Mouse (Mus musculus): ENCODE measurements around the gene Emp2. TPM values are rescaled to one million over a fixed set of nuclear protein-coding genes. Genes with fewer than 3 reads are reported as not detected.

Emp2 gene
- 10 to 100 TPM; 38.4 to 44.1 TPM for total RNA-seq (2021)

GRCm38 (mm10) chr16:10313646-10314088 is at the start of gene Emp2:
TSS of gene Emp2 (minus strand) at chr16:10313968.
- peak; percentile 62 for DNase-seq (ENCODE audit: low spot score)
- intact Hi-C loops (cut with DNase I): no loop called here

- intact Hi-C loops (cut with DNase I): no loop called here
- DNase-seq (ENCODE audit: low spot score): no peak
Observed at GRCm38 (mm10) chr16:10363061-10363460, 49.3 kb upstream of the Emp2 start.

- intact Hi-C loops (cut with DNase I): no loop called here
- no peak for DNase-seq (ENCODE audit: low spot score)
Observed at GRCm38 (mm10) chr16:10359241-10359640, 45.5 kb upstream of the Emp2 start.

GRCm38 (mm10) chr16:10358010-10358934 is 44.5 kb upstream of the Emp2 start:
- intact Hi-C loops (cut with DNase I): no loop called here

GRCm38 (mm10) chr16:10355004-10355403 is 41.2 kb upstream of the Emp2 start:
- DNase-seq (ENCODE audit: low spot score): no peak
- intact Hi-C loops (cut with DNase I): no loop called here

More at GRCm38 (mm10) chr16:10358010-10358934, 44.5 kb upstream of the Emp2 start:
- no peak for DNase-seq (ENCODE audit: low spot score)

- DNase-seq (ENCODE audit: low spot score): no peak
- intact Hi-C loops (cut with DNase I): no loop called here
Observed at GRCm38 (mm10) chr16:10351050-10351636, 37.4 kb upstream of the Emp2 start.

- intact Hi-C loops (cut with DNase I): no loop called here
- DNase-seq (ENCODE audit: low spot score): no peak
Observed at GRCm38 (mm10) chr16:10349876-10350275, 36.1 kb upstream of the Emp2 start.

- DNase-seq (ENCODE audit: low spot score): peak; percentile 23
- intact Hi-C loops (cut with DNase I): no loop called here
Observed at GRCm38 (mm10) chr16:10349436-10349835, 35.7 kb upstream of the Emp2 start.

GRCm38 (mm10) chr16:10347551-10347950 is 33.8 kb upstream of the Emp2 start:
- intact Hi-C loops (cut with DNase I): loop anchor here (2.0 kb wide), 1 partner anchor 37 kb away; no protein-coding TSS in a partner anchor
- peak; percentile 42 for DNase-seq (ENCODE audit: low spot score)

- intact Hi-C loops (cut with DNase I): no loop called here
- no peak for DNase-seq (ENCODE audit: low spot score)
Observed at GRCm38 (mm10) chr16:10341110-10341509, 27.3 kb upstream of the Emp2 start.

GRCm38 (mm10) chr16:10339930-10340329 is 26.2 kb upstream of the Emp2 start:
- no peak for DNase-seq (ENCODE audit: low spot score)
- intact Hi-C loops (cut with DNase I): no loop called here

- DNase-seq (ENCODE audit: low spot score): no peak
- intact Hi-C loops (cut with DNase I): no loop called here
Observed at GRCm38 (mm10) chr16:10338601-10339000, 24.8 kb upstream of the Emp2 start.

- no peak for DNase-seq (ENCODE audit: low spot score)
- intact Hi-C loops (cut with DNase I): no loop called here
Observed at GRCm38 (mm10) chr16:10337422-10338197, 23.8 kb upstream of the Emp2 start.

- no peak for DNase-seq (ENCODE audit: low spot score)
- intact Hi-C loops (cut with DNase I): no loop called here
Observed at GRCm38 (mm10) chr16:10336454-10337421, 23.0 kb upstream of the Emp2 start.

GRCm38 (mm10) chr16:10335953-10336352 is 22.2 kb upstream of the Emp2 start:
- DNase-seq (ENCODE audit: low spot score): no peak
- intact Hi-C loops (cut with DNase I): no loop called here

GRCm38 (mm10) chr16:10332732-10333131 is 19.0 kb upstream of the Emp2 start:
- peak; percentile 29 for DNase-seq (ENCODE audit: low spot score)
- intact Hi-C loops (cut with DNase I): no loop called here

GRCm38 (mm10) chr16:10330586-10331495 is 17.1 kb upstream of the Emp2 start:
- DNase-seq (ENCODE audit: low spot score): no peak
- intact Hi-C loops (cut with DNase I): no loop called here

Measured in heart, postnatal 25 days (tissue).